Mouse (Mus musculus): Measurements from ENCODE around the gene Cacna1c. TPM values are rescaled to one million over a fixed set of nuclear protein-coding genes. Genes with fewer than 3 reads are reported as not detected.

Gene Cacna1c
- total RNA-seq, 1 experiment: 0.98 TPM

- Histone ChIP-seq H3K27ac (ENCODE audit: insufficient read depth, low read depth, low read length, poor library complexity, severe bottlenecking) (no peak overlapping the region), H3K9me3 (ENCODE audit: control insufficient read depth, insufficient read depth, low read depth, low read length) (no peaks in the 10 kb centered on the region), H3K36me3 (ENCODE audit: control insufficient read depth, insufficient read depth, low read length, poor library complexity, severe bottlenecking) (no peaks in the 10 kb centered on the region), H3K9ac (ENCODE audit: insufficient read depth, low read depth, low read length, poor library complexity, severe bottlenecking) (no peak overlapping the region), H3K4me3 (ENCODE audit: insufficient read depth in 1 of 2, low read depth in 1 of 2, low read length in 2 of 2, poor library complexity in 1 of 2, severe bottlenecking in 1 of 2) (no peak overlapping the region), H3K4me1 (ENCODE audit: control insufficient read depth in 2 of 2, insufficient read depth in 2 of 2, low read length in 2 of 2, poor library complexity in 1 of 2) (no peaks in the 10 kb centered on the region)
- TF ChIP-seq CHD2 (IDR thresholded peaks at IDR 0.05; ENCODE audit: low read depth, low read length): no peak
- TF ChIP-seq ZC3H11A (IDR thresholded peaks at IDR 0.05; ENCODE audit: borderline replicate concordance, low read depth, low read length): no peak
- no peak for TF ChIP-seq ZNF384 (IDR thresholded peaks at IDR 0.05; ENCODE audit: low read depth, low read length)
- TF ChIP-seq MAFK (IDR thresholded peaks at IDR 0.05; ENCODE audit: insufficient read depth, low read depth, low read length): no peak
- TF ChIP-seq HCFC1 (IDR thresholded peaks at IDR 0.05; ENCODE audit: borderline replicate concordance, insufficient read depth, low read length): no peak
- in situ Hi-C loops (cut with MboI; ENCODE audit: low sequenced_read_pairs in 2 of 2, unreplicated experiment in 2 of 2): no loop called here
- no peak for DNase-seq (ENCODE audit: low read depth, low spot score)
Measured at GRCm38 (mm10) chr6:118994272-118995061, 201.8 kb downstream of the Cacna1c start.

GRCm38 (mm10) chr6:118992391-118992790 is 203.8 kb downstream of the Cacna1c start:
- no peak for TF ChIP-seq ZC3H11A (IDR thresholded peaks at IDR 0.05; ENCODE audit: borderline replicate concordance, low read depth, low read length)
- TF ChIP-seq CHD2 (IDR thresholded peaks at IDR 0.05; ENCODE audit: low read depth, low read length): no peak
- TF ChIP-seq HCFC1 (IDR thresholded peaks at IDR 0.05; ENCODE audit: borderline replicate concordance, insufficient read depth, low read length): no peak
- no peak for TF ChIP-seq MAFK (IDR thresholded peaks at IDR 0.05; ENCODE audit: insufficient read depth, low read depth, low read length)
- TF ChIP-seq ZNF384 (IDR thresholded peaks at IDR 0.05; ENCODE audit: low read depth, low read length): no peak
- DNase-seq (ENCODE audit: low read depth, low spot score): no peak
- Histone ChIP-seq H3K9ac (ENCODE audit: insufficient read depth, low read depth, low read length, poor library complexity, severe bottlenecking) (no peak overlapping the region), H3K4me3 (ENCODE audit: insufficient read depth in 1 of 2, low read depth in 1 of 2, low read length in 2 of 2, poor library complexity in 1 of 2, severe bottlenecking in 1 of 2) (no peak overlapping the region), H3K27ac (ENCODE audit: insufficient read depth, low read depth, low read length, poor library complexity, severe bottlenecking) (no peak overlapping the region), H3K4me1 (ENCODE audit: control insufficient read depth in 2 of 2, insufficient read depth in 2 of 2, low read length in 2 of 2, poor library complexity in 1 of 2) (no peaks in the 10 kb centered on the region), H3K9me3 (ENCODE audit: control insufficient read depth, insufficient read depth, low read depth, low read length) (no peaks in the 10 kb centered on the region), H3K36me3 (ENCODE audit: control insufficient read depth, insufficient read depth, low read length, poor library complexity, severe bottlenecking) (no peaks in the 10 kb centered on the region)
- in situ Hi-C loops (cut with MboI; ENCODE audit: low sequenced_read_pairs in 2 of 2, unreplicated experiment in 2 of 2): no loop called here

GRCm38 (mm10) chr6:118989999-118990776 is 206.0 kb downstream of the Cacna1c start:
- Histone ChIP-seq H3K4me3 (ENCODE audit: insufficient read depth in 1 of 2, low read depth in 1 of 2, low read length in 2 of 2, poor library complexity in 1 of 2, severe bottlenecking in 1 of 2) (no peak overlapping the region), H3K27ac (ENCODE audit: insufficient read depth, low read depth, low read length, poor library complexity, severe bottlenecking) (no peak overlapping the region), H3K36me3 (ENCODE audit: control insufficient read depth, insufficient read depth, low read length, poor library complexity, severe bottlenecking) (no peaks in the 10 kb centered on the region), H3K9ac (ENCODE audit: insufficient read depth, low read depth, low read length, poor library complexity, severe bottlenecking) (no peak overlapping the region), H3K9me3 (ENCODE audit: control insufficient read depth, insufficient read depth, low read depth, low read length) (no peaks in the 10 kb centered on the region), H3K4me1 (ENCODE audit: control insufficient read depth in 2 of 2, insufficient read depth in 2 of 2, low read length in 2 of 2, poor library complexity in 1 of 2) (no peaks in the 10 kb centered on the region)
- in situ Hi-C loops (cut with MboI; ENCODE audit: low sequenced_read_pairs in 2 of 2, unreplicated experiment in 2 of 2): no loop called here
- TF ChIP-seq CHD2 (IDR thresholded peaks at IDR 0.05; ENCODE audit: low read depth, low read length): no peak
- TF ChIP-seq MAFK (IDR thresholded peaks at IDR 0.05; ENCODE audit: insufficient read depth, low read depth, low read length): no peak
- no peak for TF ChIP-seq ZC3H11A (IDR thresholded peaks at IDR 0.05; ENCODE audit: borderline replicate concordance, low read depth, low read length)
- TF ChIP-seq HCFC1 (IDR thresholded peaks at IDR 0.05; ENCODE audit: borderline replicate concordance, insufficient read depth, low read length): no peak
- TF ChIP-seq ZNF384 (IDR thresholded peaks at IDR 0.05; ENCODE audit: low read depth, low read length): no peak
- DNase-seq (ENCODE audit: low read depth, low spot score): no peak

GRCm38 (mm10) chr6:118984181-118984901 is 211.9 kb downstream of the Cacna1c start:
- no peak for DNase-seq (ENCODE audit: low read depth, low spot score)

More at GRCm38 (mm10) chr6:118984181-118984901, 211.9 kb downstream of the Cacna1c start:
- no peak overlapping the region for H3K9ac ChIP-seq (ENCODE audit: insufficient read depth, low read depth, low read length, poor library complexity, severe bottlenecking)
- TF ChIP-seq CHD2 (IDR thresholded peaks at IDR 0.05; ENCODE audit: low read depth, low read length) (no peak), MAFK (IDR thresholded peaks at IDR 0.05; ENCODE audit: insufficient read depth, low read depth, low read length) (no peak), ZNF384 (IDR thresholded peaks at IDR 0.05; ENCODE audit: low read depth, low read length) (no peak), ZC3H11A (IDR thresholded peaks at IDR 0.05; ENCODE audit: borderline replicate concordance, low read depth, low read length) (no peak), HCFC1 (IDR thresholded peaks at IDR 0.05; ENCODE audit: borderline replicate concordance, insufficient read depth, low read length) (no peak)
- no peak overlapping the region for H3K4me3 ChIP-seq (ENCODE audit: insufficient read depth in 1 of 2, low read depth in 1 of 2, low read length in 2 of 2, poor library complexity in 1 of 2, severe bottlenecking in 1 of 2)
- no peaks in the 10 kb centered on the region for H3K4me1 ChIP-seq (ENCODE audit: control insufficient read depth in 2 of 2, insufficient read depth in 2 of 2, low read length in 2 of 2, poor library complexity in 1 of 2)
- H3K9me3 ChIP-seq (ENCODE audit: control insufficient read depth, insufficient read depth, low read depth, low read length): no peaks in the 10 kb centered on the region
- H3K27ac ChIP-seq (ENCODE audit: insufficient read depth, low read depth, low read length, poor library complexity, severe bottlenecking): no peak overlapping the region
- in situ Hi-C loops (cut with MboI; ENCODE audit: low sequenced_read_pairs in 2 of 2, unreplicated experiment in 2 of 2): no loop called here
- H3K36me3 ChIP-seq (ENCODE audit: control insufficient read depth, insufficient read depth, low read length, poor library complexity, severe bottlenecking): no peaks in the 10 kb centered on the region
